In the genomic region with DNA sequence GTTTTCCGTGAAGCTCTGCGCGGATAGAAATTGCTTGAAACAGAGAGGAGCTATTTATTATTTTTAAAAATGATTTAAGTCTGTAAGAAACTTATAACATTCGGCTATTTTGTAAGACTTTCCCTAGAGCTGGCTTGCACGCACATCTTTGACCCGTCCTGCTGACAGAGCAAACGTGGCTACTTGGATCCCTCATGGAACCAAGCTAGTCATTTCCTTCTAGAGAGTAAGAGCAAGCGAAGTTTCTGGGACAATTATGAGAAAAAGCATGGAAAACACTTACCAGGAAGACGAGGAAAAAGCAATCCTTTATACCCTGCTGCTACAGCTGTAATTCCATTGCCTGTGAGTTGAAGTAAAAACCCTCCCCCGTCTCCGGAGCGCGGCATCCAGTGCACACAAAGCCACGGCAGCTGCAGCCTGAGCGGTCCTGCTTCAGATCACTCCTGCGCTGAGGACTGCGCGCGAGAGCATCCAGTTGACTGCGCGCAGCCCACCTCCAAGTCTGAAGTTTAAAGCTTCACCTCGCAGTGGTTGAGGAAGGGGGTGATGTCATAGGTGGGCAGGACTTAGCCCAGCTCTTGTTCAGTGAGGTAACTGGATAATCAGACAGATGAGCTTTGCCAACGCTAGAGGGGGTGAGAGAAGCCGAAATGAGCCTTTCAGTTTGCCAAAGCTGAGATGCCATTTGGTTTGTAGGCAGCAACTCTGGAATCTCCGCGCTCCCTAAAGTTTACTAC, we compare ENCODE assay signal across 7 mouse cellular contexts. TPM values are rescaled to one million over a fixed set of nuclear protein-coding genes. Genes with fewer than 3 reads are reported as not detected.
DNase-seq lines count a peak whose midpoint lies in the region; ATAC-seq and TF ChIP-seq lines count a peak whose summit lies in the region.

TSS of gene Flrt3 (minus strand) at position 507 of the 740 bp plus-strand sequence.

- H3K27me3 ChIP-seq in embryonic facial prominence, embryonic 12.5 days: 0 out of 2 replicates have a peak, but pooled peaks cover 4% of the 10 kb centered on the region
- no peaks in the 10 kb centered on the region for H3K27me3 ChIP-seq in heart, adult 2 months (ENCODE audit: control insufficient read depth, insufficient read depth, low read length)
- H3K27me3 ChIP-seq in kidney, adult 2 months (replicated peaks; ENCODE audit: control insufficient read depth, insufficient read depth, low read length): no peaks in the 10 kb centered on the region
- H3K27me3 ChIP-seq in limb, embryonic 10.5 days (ENCODE audit: low read depth, poor library complexity, severe bottlenecking): no peaks in the 10 kb centered on the region
- H3K27me3 ChIP-seq in midbrain, embryonic 11.5 days (ENCODE audit: control insufficient read depth, insufficient read depth, low read length): no peaks in the 10 kb centered on the region

- peak; percentile 74 for TF ChIP-seq CTCF in heart, adult 2 months (IDR thresholded peaks at IDR 0.05)
- peak; percentile 89 for TF ChIP-seq CTCF in kidney, adult 2 months (conservative IDR thresholded peaks at IDR 0.05; ENCODE audit: insufficient read depth, insufficient read length, low read depth, low read length)

- peak within 1 kb of the TSS; percentile 90 for H3K27ac ChIP-seq in embryonic facial prominence, embryonic 12.5 days
- H3K27ac ChIP-seq in heart, adult 2 months: no peak within 1 kb of the TSS
- no peak within 1 kb of the TSS for H3K27ac ChIP-seq in kidney, adult 2 months (ENCODE audit: insufficient read depth, low read depth, low read length)
- H3K27ac ChIP-seq in limb, embryonic 10.5 days: peak within 1 kb of the TSS; percentile 92
- peak within 1 kb of the TSS; percentile 48 for H3K27ac ChIP-seq in midbrain, embryonic 11.5 days (ENCODE audit: low read depth, low read length)

- peak within 1 kb of the TSS; percentile 62 for H3K4me3 ChIP-seq in embryonic facial prominence, embryonic 12.5 days
- peak within 1 kb of the TSS; percentile 50 for H3K4me3 ChIP-seq in heart, adult 2 months
- peak within 1 kb of the TSS; percentile 59 for H3K4me3 ChIP-seq in kidney, adult 2 months (ENCODE audit: insufficient read depth, low read depth, low read length)
- peak within 1 kb of the TSS; percentile 67 for H3K4me3 ChIP-seq in limb, embryonic 10.5 days
- peak within 1 kb of the TSS; percentile 61 for H3K4me3 ChIP-seq in midbrain, embryonic 11.5 days (ENCODE audit: low read depth, low read length)

- peak; percentile 31; the same call in 1 of the 2 replicates for TF ChIP-seq POLR2A in heart, adult 2 months (IDR thresholded peaks at IDR 0.05; ENCODE audit: insufficient read depth, low read depth, low read length)
- peak; percentile 62 for TF ChIP-seq POLR2A in kidney, adult 2 months (IDR thresholded peaks at IDR 0.05; ENCODE audit: low read depth, low read length)

- peak within 1 kb of the TSS; percentile 83 for H3K9ac ChIP-seq in embryonic facial prominence, embryonic 12.5 days
- no peak within 1 kb of the TSS for H3K9ac ChIP-seq in heart, adult 2 months (ENCODE audit: low read depth, low read length)
- peak within 1 kb of the TSS; percentile 63 for H3K9ac ChIP-seq in midbrain, embryonic 11.5 days (ENCODE audit: low read length)

- H3K9me3 ChIP-seq in embryonic facial prominence, embryonic 12.5 days: no peaks in the 10 kb centered on the region
- H3K9me3 ChIP-seq in limb, embryonic 10.5 days (replicated peaks): no peaks in the 10 kb centered on the region
- no peaks in the 10 kb centered on the region for H3K9me3 ChIP-seq in midbrain, embryonic 11.5 days (ENCODE audit: control insufficient read depth, low read length)

- no peaks in the 10 kb centered on the region for H3K36me3 ChIP-seq in embryonic facial prominence, embryonic 12.5 days
- no peaks in the 10 kb centered on the region for H3K36me3 ChIP-seq in heart, adult 2 months (ENCODE audit: control insufficient read depth, insufficient read depth, low read length)
- no peaks in the 10 kb centered on the region for H3K36me3 ChIP-seq in kidney, adult 2 months (ENCODE audit: control insufficient read depth, insufficient read depth, low read length)
- no peaks in the 10 kb centered on the region for H3K36me3 ChIP-seq in limb, embryonic 10.5 days
- H3K36me3 ChIP-seq in midbrain, embryonic 11.5 days (ENCODE audit: control insufficient read depth, insufficient read depth, low read length): no peaks in the 10 kb centered on the region

- peak; percentile 98 for ATAC-seq in embryonic facial prominence, embryonic 12.5 days (ENCODE audit: insufficient number of reproducible peaks, insufficient read depth, low FRiP score, low TSS enrichment)
- peak; percentile 96 for ATAC-seq in midbrain, embryonic 11.5 days (ENCODE audit: low FRiP score)

- no peak for TF ChIP-seq EP300 in heart, adult 2 months (IDR thresholded peaks at IDR 0.05; ENCODE audit: insufficient read depth, low read depth, low read length)

- no peaks in the 10 kb centered on the region for H3K79me2 ChIP-seq in heart, adult 2 months (replicated peaks; ENCODE audit: control insufficient read depth, insufficient read depth, low read length)

- WGBS in embryonic facial prominence, embryonic 12.5 days: under 1% methylated on average over 26 of the region's 26 CpGs
- WGBS in heart, adult 2 months: 1% methylated on average over 26 of the region's 26 CpGs
- WGBS in kidney, adult 2 months: 2% methylated on average over 26 of the region's 26 CpGs
- WGBS in limb, embryonic 10.5 days: under 1% methylated on average over 26 of the region's 26 CpGs
- 1% methylated on average over 26 of the region's 26 CpGs for WGBS in midbrain, embryonic 11.5 days

- peaks cover 10% of the 10 kb centered on the region; the same call in 1 of the 2 replicates for H3K4me1 ChIP-seq in embryonic facial prominence, embryonic 12.5 days
- peaks cover 2% of the 10 kb centered on the region; the same call in 1 of the 2 replicates for H3K4me1 ChIP-seq in heart, adult 2 months (ENCODE audit: control insufficient read depth, insufficient read depth, low read length)
- H3K4me1 ChIP-seq in kidney, adult 2 months (ENCODE audit: control insufficient read depth, insufficient read depth, low read length): no peaks in the 10 kb centered on the region
- H3K4me1 ChIP-seq in limb, embryonic 10.5 days: peaks cover 39% of the 10 kb centered on the region
- H3K4me1 ChIP-seq in midbrain, embryonic 11.5 days (ENCODE audit: control insufficient read depth, insufficient read depth, low read length): peaks cover 14% of the 10 kb centered on the region

- peak; percentile 99 for DNase-seq in brain, adult 2 months (ENCODE audit: low read depth, low spot score)
- DNase-seq in heart, adult 2 months: peak; percentile 46 to 66
- DNase-seq in kidney, adult 2 months: peak; percentile 95
- DNase-seq in limb, embryonic 10.5 days (ENCODE audit: low spot score): peak; percentile 88
- peak; percentile 97 for DNase-seq in midbrain, embryonic 11.5 days (ENCODE audit: low spot score, missing footprints)
- DNase-seq in spleen, postnatal 4 days (ENCODE audit: low spot score in 2 of 2): peak; percentile 30 to 63

- peak within 1 kb of the TSS; percentile 57 for H3K4me2 ChIP-seq in embryonic facial prominence, embryonic 12.5 days (replicated peaks)
- peak within 1 kb of the TSS; percentile 57 for H3K4me2 ChIP-seq in midbrain, embryonic 11.5 days

- intact Hi-C loops in heart, adult 2 months (cut with DNase I): no loop called here

RNA-seq across cellular contexts. Expression of gene Flrt3, which starts in this region (rescaled TPM):
- 77.2 and 86.0 TPM in 2 replicates for polyA plus RNA-seq in embryonic facial prominence, embryonic 12.5 days (2016; fragmentation: Nextera tagmentation; extraction: Ambion mirVana)
- under 1 TPM; 0.34 to 0.48 TPM for total RNA-seq in heart, adult 2 months (2021)
- polyA plus RNA-seq in heart, adult 2 months (2012; rRNA removed): 0.06 and 0.44 TPM in 2 replicates
- polyA plus RNA-seq in kidney, adult 2 months (2012; rRNA removed): 1.2 and 1.5 TPM in 2 replicates
- 60.7 and 69.3 TPM in 2 replicates for polyA plus RNA-seq in limb, embryonic 10.5 days (2016; fragmentation: Nextera tagmentation; extraction: Ambion mirVana)
- polyA plus RNA-seq in midbrain, embryonic 11.5 days (2014; fragmentation: Nextera tagmentation; extraction: Ambion mirVana): 94.3 and 94.9 TPM in 2 replicates

Comparison
In these comparisons a context has a peak if more than half of its experiments do, and no peak if none do; other contexts are left out.
1. RNA of gene Flrt3 (polyA plus RNA-seq): 94.3 to 94.9 TPM in midbrain, embryonic 11.5 days, 77.2 to 86.0 TPM in embryonic facial prominence, embryonic 12.5 days and 60.7 to 69.3 TPM in limb, embryonic 10.5 days; 1.2 to 1.5 TPM in kidney, adult 2 months and 0.06 to 0.44 TPM in heart, adult 2 months; every median in the first group is over 10 times any median in the second.
2. Peak in DNase-seq and H3K4me3 ChIP-seq in heart, adult 2 months; RNA of the gene not detected or under 1 TPM.
3. DNase-seq: peak in every context shown above with its lines; median percentile 99 in brain, adult 2 months; 97 in midbrain, embryonic 11.5 days; 95 in kidney, adult 2 months; 88 in limb, embryonic 10.5 days; 56 in heart, adult 2 months; 46 in spleen, postnatal 4 days.
4. H3K27ac ChIP-seq: peak in embryonic facial prominence, embryonic 12.5 days (single experiment), limb, embryonic 10.5 days (single experiment) and midbrain, embryonic 11.5 days (single experiment); none in heart, adult 2 months (single experiment) and kidney, adult 2 months (single experiment).
5. Peak in every context shown above with its lines, with median percentiles within 50 percentile points of each other: H3K4me3 ChIP-seq.